Mouse (Mus musculus) T-helper 2 cell (primary cell): ENCODE results near the gene Kcnk15.

Experiments
- in situ Hi-C: fragments of 300-600 bp; cut with MboI, MseI; formaldehyde crosslinking; loops from one replicate; pipeline ENCODE4 v1.15.1; 2025; ENCODE audit warnings: high pct_unique_total_duplicates

The Kcnk15 gene

GRCm38 (mm10) chr2:163853461-163853901 lies at the start of gene Kcnk15:
Kcnk15 (plus strand) TSS chr2:163853651.
- in situ Hi-C loops = no loop called here

- in situ Hi-C loops = no loop called here
These were observed 49.6 kb upstream of the Kcnk15 start for GRCm38 (mm10) chr2:163803838-163804237.

GRCm38 (mm10) chr2:163809166-163809565 lies 44.3 kb upstream of the Kcnk15 start:
- in situ Hi-C loops = no loop called here

- in situ Hi-C loops = no loop called here
These were observed 43.7 kb upstream of the Kcnk15 start for GRCm38 (mm10) chr2:163809704-163810103.

GRCm38 (mm10) chr2:163813077-163813476 lies 40.4 kb upstream of the Kcnk15 start:
- in situ Hi-C loops = no loop called here

- in situ Hi-C loops = no loop called here
These were observed 38.5 kb upstream of the Kcnk15 start for GRCm38 (mm10) chr2:163814739-163815465.

- in situ Hi-C loops = no loop called here
These were observed 32.8 kb upstream of the Kcnk15 start, which contains the start of gene Ccn5 for GRCm38 (mm10) chr2:163820607-163821006. Ccn5 (plus strand) TSS chr2:163820861.

- in situ Hi-C loops = no loop called here
These were observed 30.2 kb upstream of the Kcnk15 start for GRCm38 (mm10) chr2:163823248-163823647.

- in situ Hi-C loops = no loop called here
These were observed 29.7 kb upstream of the Kcnk15 start for GRCm38 (mm10) chr2:163823771-163824170.

- in situ Hi-C loops = no loop called here
These were observed 27.6 kb upstream of the Kcnk15 start for GRCm38 (mm10) chr2:163825861-163826260.

GRCm38 (mm10) chr2:163826494-163826893 lies 27.0 kb upstream of the Kcnk15 start:
- in situ Hi-C loops = no loop called here

- in situ Hi-C loops = no loop called here
These were observed 22.3 kb upstream of the Kcnk15 start for GRCm38 (mm10) chr2:163831163-163831562.

- in situ Hi-C loops = no loop called here
These were observed 15.4 kb upstream of the Kcnk15 start for GRCm38 (mm10) chr2:163838043-163838442.

GRCm38 (mm10) chr2:163839519-163839918 lies 13.9 kb upstream of the Kcnk15 start:
- in situ Hi-C loops = no loop called here

GRCm38 (mm10) chr2:163842043-163842442 lies 11.4 kb upstream of the Kcnk15 start:
- in situ Hi-C loops = no loop called here

- in situ Hi-C loops = no loop called here
These were observed 3.8 kb downstream of the Kcnk15 start for GRCm38 (mm10) chr2:163857233-163857632.

- in situ Hi-C loops = no loop called here
These were observed 5.0 kb downstream of the Kcnk15 start for GRCm38 (mm10) chr2:163858254-163858947.

- in situ Hi-C loops = no loop called here
These were observed 11.9 kb downstream of the Kcnk15 start for GRCm38 (mm10) chr2:163865311-163865710.

- in situ Hi-C loops = no loop called here
These were observed 12.6 kb downstream of the Kcnk15 start for GRCm38 (mm10) chr2:163866061-163866460.

- in situ Hi-C loops = no loop called here
These were observed 16.3 kb downstream of the Kcnk15 start for GRCm38 (mm10) chr2:163869783-163870182.

- in situ Hi-C loops = no loop called here
These were observed 17.8 kb downstream of the Kcnk15 start for GRCm38 (mm10) chr2:163871266-163871665.

- in situ Hi-C loops = no loop called here
These were observed 18.5 kb downstream of the Kcnk15 start for GRCm38 (mm10) chr2:163871906-163872305.

GRCm38 (mm10) chr2:163874877-163875276 lies 21.4 kb downstream of the Kcnk15 start:
- in situ Hi-C loops = no loop called here
